Comparison of ENCODE assay signal across 13 mouse cellular contexts in the genomic region with DNA sequence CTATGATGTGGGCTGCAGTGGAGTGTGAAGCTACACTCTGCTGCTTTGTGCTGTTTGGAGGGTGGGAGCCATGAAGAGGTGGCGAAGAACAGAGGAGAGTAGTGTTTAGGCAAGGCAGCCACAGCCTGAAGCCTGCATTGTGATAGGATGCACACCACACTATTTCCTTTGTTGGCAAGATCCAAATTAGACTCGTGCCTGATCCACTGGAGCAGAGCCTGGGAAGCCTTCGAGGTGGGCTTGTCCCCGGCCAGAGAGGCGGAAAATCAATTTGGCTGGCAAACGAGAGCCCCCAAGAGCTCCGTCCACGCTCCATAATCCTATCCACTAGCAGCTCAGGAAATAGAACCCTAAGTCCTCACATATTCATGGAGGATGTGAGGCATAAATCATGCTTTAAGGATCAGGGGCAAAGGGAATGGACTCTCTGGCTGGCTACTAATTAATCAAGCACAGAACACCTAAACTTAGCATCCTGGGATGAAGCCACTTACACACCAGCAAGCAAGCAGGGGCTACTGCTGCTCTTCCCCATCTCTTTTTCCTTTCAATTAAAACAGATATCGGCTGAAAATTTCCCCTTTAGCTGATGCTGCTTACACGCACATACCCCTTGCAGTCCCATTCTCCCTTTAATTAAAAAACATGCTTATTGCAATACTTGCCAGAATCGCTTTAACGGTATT.
A peak's percentile ranks its signal among the peaks of the same experiment; 100 is the strongest.
DNase-seq lines count a peak whose midpoint lies in the region; ATAC-seq and TF ChIP-seq lines count a peak whose summit lies in the region.
"Had no signal": no experiment of that assay in that cellular context is flagged by ENCODE, and none has a peak within 500 bp of the region (broad histone marks: within the 10 kb centered on the region; RNA-seq: fewer than 3 reads in every experiment).

No protein-coding gene starts in this region.

- no peaks in the 10 kb centered on the region for H3K4me1 ChIP-seq in kidney, postnatal 0 days (replicated peaks; ENCODE audit: insufficient read depth, low read length)
- no peaks in the 10 kb centered on the region for H3K4me1 ChIP-seq in embryonic facial prominence, embryonic 13.5 days
- H3K4me1 ChIP-seq in hindbrain, embryonic 13.5 days (replicated peaks), result peaks cover 14% of the 10 kb centered on the region
- no peaks in the 10 kb centered on the region; the same call in 1 of the 2 replicates for H3K4me1 ChIP-seq in neural tube, embryonic 12.5 days
- no peaks in the 10 kb centered on the region for H3K4me1 ChIP-seq in stomach, postnatal 0 days (replicated peaks; ENCODE audit: control insufficient read depth, insufficient read depth)

- peak; percentile 14 for DNase-seq in kidney, postnatal 0 days (ENCODE audit: low spot score)
- no peak for DNase-seq in kidney, postnatal 25 days
- no peak for DNase-seq in urinary bladder, postnatal 10 days (ENCODE audit: low spot score)
- DNase-seq in spleen, postnatal 14 days (ENCODE audit: low spot score in 2 of 2), result no peak
- DNase-seq in stomach, postnatal 0 days (ENCODE audit: low spot score), result no peak
- DNase-seq: adrenal gland, postnatal 36 days; cerebellum, adult 2 months; lung, embryonic 14.5 days; right cerebral cortex, postnatal 25 days had no signal

- TF ChIP-seq EP300 in stomach, postnatal 0 days (optimal IDR thresholded peaks at IDR 0.05), result no peak

- ATAC-seq in kidney, postnatal 0 days (replicated peaks; ENCODE audit: low FRiP score, low read depth), result peak; percentile 81
- no peak for ATAC-seq in embryonic facial prominence, embryonic 13.5 days (ENCODE audit: insufficient number of reproducible peaks, insufficient read depth, low FRiP score, low TSS enrichment, low read depth)
- ATAC-seq in hindbrain, embryonic 13.5 days (ENCODE audit: low FRiP score), result peak; percentile 93
- peak; percentile 96 for ATAC-seq in neural tube, embryonic 12.5 days (ENCODE audit: low FRiP score, low read depth)
- ATAC-seq in stomach, postnatal 0 days (ENCODE audit: low FRiP score, low TSS enrichment), result no peak

- no peaks in the 10 kb centered on the region for H3K9me3 ChIP-seq in kidney, postnatal 0 days (replicated peaks; ENCODE audit: low read length)
- no peaks in the 10 kb centered on the region for H3K9me3 ChIP-seq in embryonic facial prominence, embryonic 13.5 days
- H3K9me3 ChIP-seq in hindbrain, embryonic 13.5 days, result no peaks in the 10 kb centered on the region
- no peaks in the 10 kb centered on the region for H3K9me3 ChIP-seq in neural tube, embryonic 12.5 days
- no peaks in the 10 kb centered on the region for H3K9me3 ChIP-seq in stomach, postnatal 0 days (ENCODE audit: control insufficient read depth, low read length)

- H3K9ac ChIP-seq in kidney, postnatal 0 days (ENCODE audit: low read depth, low read length), result no peak overlapping the region
- no peak overlapping the region for H3K9ac ChIP-seq in embryonic facial prominence, embryonic 13.5 days
- peak overlapping the region; percentile 24 for H3K9ac ChIP-seq in hindbrain, embryonic 13.5 days
- no peak overlapping the region for H3K9ac ChIP-seq in neural tube, embryonic 12.5 days
- no peak overlapping the region for H3K9ac ChIP-seq in stomach, postnatal 0 days (ENCODE audit: low read length)
- H3K9ac ChIP-seq: lung, embryonic 14.5 days had no signal

- H3K4me3 ChIP-seq in kidney, postnatal 0 days (replicated peaks; ENCODE audit: low read depth, low read length), result no peak overlapping the region
- H3K4me3 ChIP-seq in embryonic facial prominence, embryonic 13.5 days, result no peak overlapping the region
- no peak overlapping the region for H3K4me3 ChIP-seq in hindbrain, embryonic 13.5 days
- H3K4me3 ChIP-seq in neural tube, embryonic 12.5 days, result no peak overlapping the region
- no peak overlapping the region for H3K4me3 ChIP-seq in stomach, postnatal 0 days (ENCODE audit: low read depth, low read length)
- H3K4me3 ChIP-seq: myocyte had no signal

- no peaks in the 10 kb centered on the region for H3K27me3 ChIP-seq in kidney, postnatal 0 days (ENCODE audit: insufficient read depth, low read length)
- no peaks in the 10 kb centered on the region for H3K27me3 ChIP-seq in embryonic facial prominence, embryonic 13.5 days
- no peaks in the 10 kb centered on the region for H3K27me3 ChIP-seq in hindbrain, embryonic 13.5 days
- no peaks in the 10 kb centered on the region for H3K27me3 ChIP-seq in neural tube, embryonic 12.5 days (replicated peaks)
- H3K27me3 ChIP-seq in stomach, postnatal 0 days (ENCODE audit: control insufficient read depth, insufficient read depth, low read length), result no peaks in the 10 kb centered on the region

- H3K4me2 ChIP-seq in kidney, postnatal 0 days (ENCODE audit: low read length), result no peak overlapping the region
- H3K4me2 ChIP-seq in embryonic facial prominence, embryonic 13.5 days, result peak overlapping the region; percentile 14; the same call in 1 of the 2 replicates
- H3K4me2 ChIP-seq in hindbrain, embryonic 13.5 days, result peak overlapping the region; percentile 42
- H3K4me2 ChIP-seq in neural tube, embryonic 12.5 days (replicated peaks), result peak overlapping the region; percentile 41
- H3K4me2 ChIP-seq in stomach, postnatal 0 days (replicated peaks; ENCODE audit: low read depth), result no peak overlapping the region
- H3K4me2 ChIP-seq: lung, embryonic 14.5 days had no signal

- 42% methylated on average over 12 of the region's 12 CpGs for WGBS in kidney, postnatal 0 days
- WGBS in embryonic facial prominence, embryonic 13.5 days, result 40% methylated on average over 12 of the region's 12 CpGs
- 43% methylated on average over 12 of the region's 12 CpGs for WGBS in hindbrain, embryonic 13.5 days
- 35% methylated on average over 12 of the region's 12 CpGs for WGBS in neural tube, embryonic 12.5 days
- 65% methylated on average over 12 of the region's 12 CpGs for WGBS in stomach, postnatal 0 days

- TF ChIP-seq CTCF in kidney, postnatal 0 days (IDR thresholded peaks at IDR 0.05; ENCODE audit: low read depth), result no peak
- no peak for TF ChIP-seq CTCF in stomach, postnatal 0 days (IDR thresholded peaks at IDR 0.05; ENCODE audit: low read depth)

- H3K27ac ChIP-seq in kidney, postnatal 0 days, result no peak overlapping the region
- H3K27ac ChIP-seq in embryonic facial prominence, embryonic 13.5 days, result no peak overlapping the region
- H3K27ac ChIP-seq in hindbrain, embryonic 13.5 days, result peak overlapping the region; percentile 59
- H3K27ac ChIP-seq in neural tube, embryonic 12.5 days, result no peak overlapping the region
- no peak overlapping the region for H3K27ac ChIP-seq in stomach, postnatal 0 days (replicated peaks)

- H3K36me3 ChIP-seq in kidney, postnatal 0 days (ENCODE audit: insufficient read depth, low read length), result no peaks in the 10 kb centered on the region
- H3K36me3 ChIP-seq in embryonic facial prominence, embryonic 13.5 days, result no peaks in the 10 kb centered on the region
- no peaks in the 10 kb centered on the region for H3K36me3 ChIP-seq in hindbrain, embryonic 13.5 days
- H3K36me3 ChIP-seq in neural tube, embryonic 12.5 days, result no peaks in the 10 kb centered on the region
- no peaks in the 10 kb centered on the region for H3K36me3 ChIP-seq in stomach, postnatal 0 days (ENCODE audit: control insufficient read depth, insufficient read depth, low read length)

Comparison
In these comparisons a context has a peak if more than half of its experiments do, and no peak if none do; other contexts are left out.
1. ATAC-seq: peak in kidney, postnatal 0 days (single experiment), hindbrain, embryonic 13.5 days (single experiment) and neural tube, embryonic 12.5 days (single experiment); none in embryonic facial prominence, embryonic 13.5 days (single experiment) and stomach, postnatal 0 days (single experiment).
2. H3K4me2 ChIP-seq: peak in embryonic facial prominence, embryonic 13.5 days (single experiment), hindbrain, embryonic 13.5 days (single experiment) and neural tube, embryonic 12.5 days (single experiment); none in kidney, postnatal 0 days (single experiment) and stomach, postnatal 0 days (single experiment).